Mouse (Mus musculus) stomach, postnatal 0 days (tissue): ENCODE results near the gene Lrrc75a.

Source experiments
- CTCF ChIP-seq: IDR thresholded peaks from 2 replicates; pipeline ENCODE4 v1.5.1; 2016; ENCODE audit warnings: antibody characterized with exemption, low read depth, mild to moderate bottlenecking, moderate library complexity
- EP300 ChIP-seq: optimal IDR thresholded peaks from 2 replicates; pipeline ENCODE3; 2016; ENCODE audit warnings: antibody characterized with exemption

DNA sequence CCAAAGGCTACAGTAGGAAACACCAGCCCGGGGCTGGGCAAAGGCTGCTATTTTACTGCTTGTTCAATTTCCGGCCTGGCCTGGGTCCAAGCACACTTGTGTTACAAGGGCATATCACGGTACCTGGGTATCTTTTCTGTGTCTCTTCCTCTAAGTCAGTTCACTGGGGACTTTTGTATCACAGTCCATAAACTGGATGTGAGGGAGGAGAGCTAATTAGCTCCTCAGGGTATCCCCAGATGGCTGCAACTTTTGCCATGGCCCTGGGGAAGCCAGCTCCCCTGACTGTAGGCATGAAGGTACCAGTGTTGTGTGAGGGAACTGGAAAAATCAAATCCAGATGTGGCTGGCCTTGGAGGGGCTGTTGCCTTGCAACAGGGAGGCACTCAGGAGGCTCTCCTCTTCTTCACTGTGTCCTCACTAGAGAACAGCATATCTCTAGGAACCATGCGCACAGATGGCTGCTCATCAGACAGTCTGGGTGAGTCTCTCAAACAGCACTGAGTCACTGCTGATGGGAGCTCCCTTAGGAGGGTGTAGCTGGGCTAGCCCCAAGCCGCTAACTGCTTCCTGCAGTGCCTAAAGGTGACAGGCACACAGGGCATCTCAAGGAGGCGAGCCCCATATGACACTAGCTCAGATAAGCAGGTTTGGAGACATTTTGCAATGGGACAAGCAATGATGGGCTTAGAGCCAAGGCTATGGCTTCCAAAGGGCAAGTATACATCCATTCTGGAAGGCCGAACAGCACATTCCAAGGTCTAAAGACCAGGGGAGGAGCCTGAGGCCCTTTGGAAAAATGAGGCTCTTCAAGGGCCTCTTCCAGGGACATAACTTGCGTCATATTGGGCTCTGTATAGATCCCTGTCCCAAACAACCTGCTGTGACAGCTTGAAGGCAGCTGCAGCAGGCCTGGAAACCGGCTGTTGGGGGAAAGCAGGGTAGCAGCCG, 23.7 kb downstream of the Lrrc75a start:
- no peak for TF ChIP-seq CTCF
- TF ChIP-seq EP300: no peak
